Mouse (Mus musculus): ENCODE data around the gene Dupd1. TPM values are rescaled to one million over a fixed set of nuclear protein-coding genes. Genes with fewer than 3 reads are reported as not detected.
A peak's percentile ranks its signal among the peaks of the same experiment; 100 is the strongest.

Dupd1 gene
- polyA plus RNA-seq, 1 experiment from 2014 or later, result not detected

DNA sequence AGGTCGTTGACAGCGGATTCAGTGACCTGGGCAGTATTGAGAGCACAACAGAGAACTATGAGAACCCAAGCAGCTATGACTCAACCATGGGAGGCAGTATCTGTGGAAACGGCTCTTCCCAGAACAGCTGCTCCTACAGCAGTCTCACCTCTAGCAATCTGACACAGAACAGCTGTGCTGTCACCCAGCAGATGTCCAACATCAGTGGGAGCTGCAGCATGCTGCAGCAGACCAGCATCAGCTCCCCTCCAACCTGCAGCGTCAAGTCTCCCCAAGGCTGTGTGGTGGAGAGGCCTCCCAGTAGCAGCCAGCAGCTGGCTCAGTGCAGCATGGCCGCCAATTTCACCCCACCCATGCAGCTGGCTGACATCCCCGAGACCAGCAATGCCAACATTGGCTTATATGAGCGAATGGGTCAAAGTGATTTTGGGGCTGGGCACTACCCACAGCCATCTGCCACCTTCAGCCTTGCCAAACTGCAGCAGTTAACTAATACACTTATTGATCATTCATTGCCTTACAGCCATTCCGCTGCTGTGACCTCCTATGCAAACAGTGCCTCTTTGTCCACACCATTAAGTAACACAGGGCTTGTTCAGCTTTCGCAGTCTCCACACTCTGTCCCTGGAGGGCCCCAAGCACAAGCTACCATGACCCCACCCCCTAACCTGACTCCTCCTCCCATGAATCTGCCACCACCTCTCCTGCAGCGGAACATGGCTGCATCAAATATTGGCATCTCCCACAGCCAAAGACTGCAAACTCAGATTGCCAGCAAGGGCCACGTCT, 44.5 kb downstream of the Dupd1 start:
- WGBS, result 70% methylated on average over 11 of the region's 11 CpGs
- peaks cover 46% of the 10 kb centered on the region for H3K36me3 ChIP-seq (ENCODE audit: control insufficient read depth, insufficient read depth)
- no peak overlapping the region for H3K4me2 ChIP-seq (replicated peaks; ENCODE audit: low read depth)
- H3K9me3 ChIP-seq (ENCODE audit: control insufficient read depth), result no peaks in the 10 kb centered on the region
- H3K27me3 ChIP-seq (replicated peaks; ENCODE audit: control insufficient read depth, insufficient read depth, low read length), result no peaks in the 10 kb centered on the region
- H3K4me3 ChIP-seq (ENCODE audit: low read depth, low read length), result no peak overlapping the region
- no peak overlapping the region for H3K9ac ChIP-seq (ENCODE audit: low read depth, low read length)
- no peak for TF ChIP-seq CTCF (IDR thresholded peaks at IDR 0.05; ENCODE audit: low read depth)
- ATAC-seq, result peak; percentile 24; the same call in 1 of the 2 replicates
- no peak overlapping the region for H3K27ac ChIP-seq (ENCODE audit: low read depth, low read length)
- no peaks in the 10 kb centered on the region; the same call in 1 of the 2 replicates for H3K4me1 ChIP-seq (replicated peaks; ENCODE audit: control insufficient read depth, insufficient read depth, low read length)

DNA sequence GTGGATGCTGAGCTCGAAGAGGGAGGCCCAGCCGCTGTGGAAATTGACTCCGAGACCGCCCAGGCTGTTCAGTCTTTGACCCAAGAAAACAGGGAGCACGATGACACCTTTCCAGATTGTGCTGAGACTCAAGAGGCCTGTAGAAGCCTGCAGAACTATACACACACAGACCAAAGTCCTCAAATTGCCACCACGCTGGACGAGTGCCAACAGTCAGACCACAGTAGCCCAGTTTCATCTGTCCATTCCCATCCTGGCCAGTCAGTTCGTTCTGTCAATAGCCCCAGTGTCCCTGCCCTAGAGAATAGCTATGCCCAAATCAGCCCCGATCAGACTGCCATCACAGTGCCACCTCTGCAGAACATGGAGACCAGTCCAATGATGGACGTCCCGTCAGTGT, 45.2 kb downstream of the Dupd1 start:
- Histone ChIP-seq H3K4me1 (replicated peaks; ENCODE audit: control insufficient read depth, insufficient read depth, low read length) (no peaks in the 10 kb centered on the region; the same call in 1 of the 2 replicates), H3K27ac (ENCODE audit: low read depth, low read length) (no peak overlapping the region), H3K4me2 (replicated peaks; ENCODE audit: low read depth) (no peak overlapping the region), H3K9ac (ENCODE audit: low read depth, low read length) (no peak overlapping the region), H3K9me3 (ENCODE audit: control insufficient read depth) (no peaks in the 10 kb centered on the region), H3K36me3 (ENCODE audit: control insufficient read depth, insufficient read depth) (peaks cover 52% of the 10 kb centered on the region), H3K27me3 (replicated peaks; ENCODE audit: control insufficient read depth, insufficient read depth, low read length) (no peaks in the 10 kb centered on the region), H3K4me3 (ENCODE audit: low read depth, low read length) (no peak overlapping the region)
- no peak for TF ChIP-seq CTCF (IDR thresholded peaks at IDR 0.05; ENCODE audit: low read depth)
- peak; percentile 9; the same call in 1 of the 2 replicates for ATAC-seq
- 82% methylated on average over 11 of the region's 11 CpGs for whole genome bisulfite sequencing

GRCm38 (mm10) chr14:21662465-21663142, 51.8 kb downstream of the Dupd1 start:
- no peaks in the 10 kb centered on the region for H3K4me1 ChIP-seq (replicated peaks; ENCODE audit: control insufficient read depth, insufficient read depth, low read length)
- no peaks in the 10 kb centered on the region for H3K9me3 ChIP-seq (ENCODE audit: control insufficient read depth)
- H3K4me2 ChIP-seq (replicated peaks; ENCODE audit: low read depth), result no peak overlapping the region
- no peaks in the 10 kb centered on the region for H3K27me3 ChIP-seq (replicated peaks; ENCODE audit: control insufficient read depth, insufficient read depth, low read length)
- peak; percentile 73 for ATAC-seq
- no peak overlapping the region for H3K4me3 ChIP-seq (ENCODE audit: low read depth, low read length)
- TF ChIP-seq CTCF (IDR thresholded peaks at IDR 0.05; ENCODE audit: low read depth), result peak; percentile 74
- H3K9ac ChIP-seq (ENCODE audit: low read depth, low read length), result no peak overlapping the region
- 67% methylated on average over 8 of the region's 8 CpGs for WGBS
- H3K36me3 ChIP-seq (ENCODE audit: control insufficient read depth, insufficient read depth), result peaks cover 60% of the 10 kb centered on the region
- H3K27ac ChIP-seq (ENCODE audit: low read depth, low read length), result no peak overlapping the region

- WGBS, result 36% methylated on average over 5 of the region's 5 CpGs
- peak; percentile 82 for TF ChIP-seq CTCF (IDR thresholded peaks at IDR 0.05; ENCODE audit: low read depth)
- H3K9ac ChIP-seq (ENCODE audit: low read depth, low read length), result no peak overlapping the region
- H3K27ac ChIP-seq (ENCODE audit: low read depth, low read length), result no peak overlapping the region
- no peak for ATAC-seq
- H3K27me3 ChIP-seq (replicated peaks; ENCODE audit: control insufficient read depth, insufficient read depth, low read length), result no peaks in the 10 kb centered on the region
- no peaks in the 10 kb centered on the region for H3K9me3 ChIP-seq (ENCODE audit: control insufficient read depth)
- H3K4me3 ChIP-seq (ENCODE audit: low read depth, low read length), result no peak overlapping the region
- H3K4me1 ChIP-seq (replicated peaks; ENCODE audit: control insufficient read depth, insufficient read depth, low read length), result no peaks in the 10 kb centered on the region
- no peak overlapping the region for H3K4me2 ChIP-seq (replicated peaks; ENCODE audit: low read depth)
- peaks cover 41% of the 10 kb centered on the region for H3K36me3 ChIP-seq (ENCODE audit: control insufficient read depth, insufficient read depth)
Measured at GRCm38 (mm10) chr14:21659652-21660051, 54.7 kb downstream of the Dupd1 start.

DNA sequence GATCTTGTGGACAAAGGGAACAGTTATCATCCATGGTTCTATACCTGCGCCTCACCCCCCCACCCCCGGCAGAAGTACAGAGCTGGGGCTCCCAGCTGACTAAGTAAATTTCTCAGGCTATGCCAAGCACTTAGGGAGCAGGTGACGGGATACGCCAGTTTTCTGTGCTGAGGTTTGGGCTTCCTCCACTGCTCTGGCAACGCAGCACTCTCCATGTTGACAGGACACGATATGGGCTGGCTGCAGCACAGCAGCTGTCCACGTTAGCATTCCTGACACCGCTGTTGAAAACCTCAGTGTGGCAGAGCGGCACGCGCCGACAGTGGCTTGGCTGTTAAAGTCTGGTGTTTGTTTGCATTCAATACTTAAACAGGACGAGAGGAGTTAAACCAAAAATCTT, 55.2 kb downstream of the Dupd1 start:
- H3K4me3 ChIP-seq (ENCODE audit: low read depth, low read length), result no peak overlapping the region

DNA sequence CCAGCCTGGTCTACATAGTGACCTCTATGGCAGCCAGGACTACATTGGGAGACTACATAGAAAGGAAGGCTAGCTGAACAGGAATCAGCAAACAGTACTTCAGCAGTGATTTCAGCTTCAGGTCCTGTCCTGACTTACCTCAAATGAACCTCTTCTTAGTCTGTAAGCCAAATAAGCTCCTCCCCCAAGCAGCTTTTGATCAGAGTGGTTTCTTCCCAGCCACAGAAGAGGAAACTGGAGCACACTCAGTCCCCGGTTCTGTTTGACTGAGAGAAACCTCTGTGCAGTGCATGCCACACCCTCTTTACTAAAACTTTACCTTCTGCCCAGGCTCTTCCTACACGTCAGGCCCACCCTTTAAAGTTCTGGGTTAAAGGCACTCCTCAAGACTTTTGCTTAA, 60.6 kb downstream of the Dupd1 start:
- WGBS, result 45% methylated on average over 2 of the region's 2 CpGs
- TF ChIP-seq CTCF (IDR thresholded peaks at IDR 0.05; ENCODE audit: low read depth), result no peak
- Histone ChIP-seq H3K36me3 (ENCODE audit: control insufficient read depth, insufficient read depth) (peaks cover 19% of the 10 kb centered on the region; the same call in 1 of the 2 replicates), H3K27ac (ENCODE audit: low read depth, low read length) (no peak overlapping the region), H3K27me3 (replicated peaks; ENCODE audit: control insufficient read depth, insufficient read depth, low read length) (no peaks in the 10 kb centered on the region), H3K4me3 (ENCODE audit: low read depth, low read length) (no peak overlapping the region), H3K9ac (ENCODE audit: low read depth, low read length) (no peak overlapping the region), H3K4me2 (replicated peaks; ENCODE audit: low read depth) (no peak overlapping the region), H3K4me1 (replicated peaks; ENCODE audit: control insufficient read depth, insufficient read depth, low read length) (no peaks in the 10 kb centered on the region), H3K9me3 (ENCODE audit: control insufficient read depth) (no peaks in the 10 kb centered on the region)
- no peak for ATAC-seq

More for the DNA sequence above, 55.2 kb downstream of the Dupd1 start:
- Histone ChIP-seq H3K36me3 (ENCODE audit: control insufficient read depth, insufficient read depth) (peaks cover 40% of the 10 kb centered on the region), H3K27me3 (replicated peaks; ENCODE audit: control insufficient read depth, insufficient read depth, low read length) (no peaks in the 10 kb centered on the region), H3K9me3 (ENCODE audit: control insufficient read depth) (no peaks in the 10 kb centered on the region), H3K4me1 (replicated peaks; ENCODE audit: control insufficient read depth, insufficient read depth, low read length) (no peaks in the 10 kb centered on the region), H3K4me2 (replicated peaks; ENCODE audit: low read depth) (no peak overlapping the region), H3K27ac (ENCODE audit: low read depth, low read length) (no peak overlapping the region), H3K9ac (ENCODE audit: low read depth, low read length) (no peak overlapping the region)
- WGBS, result 78% methylated on average over 13 of the region's 13 CpGs
- no peak for ATAC-seq
- TF ChIP-seq CTCF (IDR thresholded peaks at IDR 0.05; ENCODE audit: low read depth), result no peak
